Comparison of ENCODE assay signal across 8 mouse cellular contexts in genomic region chr3:82876372-82876739, GRCm38 (mm10). TPM values are rescaled to one million over a fixed set of nuclear protein-coding genes. Genes with fewer than 3 reads are reported as not detected.
DNase-seq lines count a peak whose midpoint lies in the region; ATAC-seq and TF ChIP-seq lines count a peak whose summit lies in the region.

Gene Rbm46, minus strand, starts transcription at chr3:82876483.

- peaks cover 22% of the 10 kb centered on the region for H3K27me3 ChIP-seq in forebrain, embryonic 12.5 days
- H3K27me3 ChIP-seq in heart, embryonic 14.5 days (ENCODE audit: control insufficient read depth, insufficient read depth, low read length), result peaks cover 25% of the 10 kb centered on the region
- peaks cover 25% of the 10 kb centered on the region for H3K27me3 ChIP-seq in kidney, embryonic 16.5 days (ENCODE audit: insufficient read depth, low read length)
- peaks cover 17% of the 10 kb centered on the region for H3K27me3 ChIP-seq in midbrain, embryonic 16.5 days (ENCODE audit: control insufficient read depth, insufficient read depth, low read depth, low read length)
- no peaks in the 10 kb centered on the region for H3K27me3 ChIP-seq in testis, adult 2 months (ENCODE audit: control insufficient read depth, insufficient read depth, low read length)

- H3K4me2 ChIP-seq in forebrain, embryonic 12.5 days, result peak within 1 kb of the TSS; percentile 55
- peak within 1 kb of the TSS; percentile 65 for H3K4me2 ChIP-seq in heart, embryonic 14.5 days (ENCODE audit: low read length)
- peak within 1 kb of the TSS; percentile 51 for H3K4me2 ChIP-seq in kidney, embryonic 16.5 days (replicated peaks; ENCODE audit: low read depth, low read length)
- peak within 1 kb of the TSS; percentile 65 for H3K4me2 ChIP-seq in midbrain, embryonic 16.5 days (ENCODE audit: low read length)

- H3K9ac ChIP-seq in forebrain, embryonic 12.5 days, result no peak within 1 kb of the TSS
- H3K9ac ChIP-seq in heart, embryonic 14.5 days (ENCODE audit: low read length), result peak within 1 kb of the TSS; percentile 38; the same call in 1 of the 2 replicates
- peak within 1 kb of the TSS; percentile 24; the same call in 1 of the 2 replicates for H3K9ac ChIP-seq in kidney, embryonic 16.5 days (replicated peaks; ENCODE audit: low read length)
- H3K9ac ChIP-seq in midbrain, embryonic 16.5 days (ENCODE audit: low read depth, low read length), result 0 out of 2 replicates have a peak within 1 kb of the TSS, but pooled peaks have one; percentile 40

- no peak within 1 kb of the TSS for H3K27ac ChIP-seq in forebrain, embryonic 12.5 days
- H3K27ac ChIP-seq in heart, embryonic 14.5 days (replicated peaks in 1 of 2; ENCODE audit: control insufficient read depth in 1 of 2, insufficient read depth in 1 of 2, low read depth in 2 of 2, low read length in 2 of 2), result no peak within 1 kb of the TSS
- H3K27ac ChIP-seq in kidney, embryonic 16.5 days (ENCODE audit: low read length), result no peak within 1 kb of the TSS
- H3K27ac ChIP-seq in midbrain, embryonic 16.5 days (ENCODE audit: low read length), result no peak within 1 kb of the TSS
- peak within 1 kb of the TSS; percentile 98 for H3K27ac ChIP-seq in testis, adult 2 months (ENCODE audit: control insufficient read depth, insufficient read depth, low read depth, low read length)

- no peak for TF ChIP-seq CTCF in testis, adult 2 months (IDR thresholded peaks at IDR 0.05; ENCODE audit: control insufficient read depth, insufficient read depth, insufficient replicate concordance, low read depth, low read length)

- peaks cover 7% of the 10 kb centered on the region for H3K4me1 ChIP-seq in forebrain, embryonic 12.5 days
- peaks cover 3 to 6% of the 10 kb centered on the region in 2 experiments; a peak in 2 of 4 replicates for H3K4me1 ChIP-seq in heart, embryonic 14.5 days (ENCODE audit: control insufficient read depth in 2 of 2, insufficient read depth in 2 of 2, low read length in 2 of 2)
- H3K4me1 ChIP-seq in kidney, embryonic 16.5 days (ENCODE audit: insufficient read depth, low read length), result 0 out of 2 replicates have a peak, but pooled peaks cover 6% of the 10 kb centered on the region
- H3K4me1 ChIP-seq in midbrain, embryonic 16.5 days (ENCODE audit: control insufficient read depth, insufficient read depth, low read length), result peaks cover 5% of the 10 kb centered on the region; the same call in 1 of the 2 replicates
- peaks cover 2% of the 10 kb centered on the region; the same call in 1 of the 2 replicates for H3K4me1 ChIP-seq in testis, adult 2 months (ENCODE audit: control insufficient read depth, insufficient read depth, low read length)

- peak; percentile 79; the same call in 1 of the 2 replicates for TF ChIP-seq POLR2A in testis, adult 2 months (IDR thresholded peaks at IDR 0.05; ENCODE audit: control insufficient read depth, low read depth, low read length)

- 26% methylated on average over 36 of the region's 36 CpGs for WGBS in forebrain, embryonic 12.5 days
- WGBS in heart, embryonic 14.5 days, result 18% methylated on average over 35 of the region's 36 CpGs
- 21% methylated on average over 32 of the region's 36 CpGs for WGBS in kidney, embryonic 16.5 days
- WGBS in midbrain, embryonic 16.5 days, result 31% methylated on average over 24 of the region's 36 CpGs

- peak within 1 kb of the TSS; percentile 39 for H3K4me3 ChIP-seq in forebrain, embryonic 12.5 days (replicated peaks)
- H3K4me3 ChIP-seq in heart, embryonic 14.5 days (ENCODE audit: control insufficient read depth in 1 of 2, insufficient read depth in 1 of 2, low read depth in 1 of 2, low read length in 2 of 2), result peak within 1 kb of the TSS; percentile 34 to 40
- H3K4me3 ChIP-seq in kidney, embryonic 16.5 days (ENCODE audit: low read length), result peak within 1 kb of the TSS; percentile 40
- peak within 1 kb of the TSS; percentile 47 for H3K4me3 ChIP-seq in midbrain, embryonic 16.5 days (ENCODE audit: low read depth, low read length)
- H3K4me3 ChIP-seq in testis, adult 2 months (ENCODE audit: control insufficient read depth, low read depth, low read length), result peak within 1 kb of the TSS; percentile 95

- peak; percentile 6 for DNase-seq in thymus, postnatal 14 days
- DNase-seq in thymus, postnatal 10 days (ENCODE audit: low spot score in 2 of 2), result no peak
- DNase-seq in liver, result peak; percentile 76

- H3K9me3 ChIP-seq in forebrain, embryonic 12.5 days, result no peaks in the 10 kb centered on the region
- peaks cover 3% of the 10 kb centered on the region; the same call in 1 of the 2 replicates for H3K9me3 ChIP-seq in heart, embryonic 14.5 days (ENCODE audit: control insufficient read depth, low read length)
- H3K9me3 ChIP-seq in kidney, embryonic 16.5 days (ENCODE audit: low read length), result no peaks in the 10 kb centered on the region
- no peaks in the 10 kb centered on the region for H3K9me3 ChIP-seq in midbrain, embryonic 16.5 days (replicated peaks; ENCODE audit: control insufficient read depth, low read length, poor library complexity, severe bottlenecking)

- H3K36me3 ChIP-seq in forebrain, embryonic 12.5 days (replicated peaks), result no peaks in the 10 kb centered on the region
- no peaks in the 10 kb centered on the region for H3K36me3 ChIP-seq in heart, embryonic 14.5 days (ENCODE audit: control insufficient read depth, insufficient read depth, low read length)
- no peaks in the 10 kb centered on the region for H3K36me3 ChIP-seq in kidney, embryonic 16.5 days (ENCODE audit: insufficient read depth, low read length)
- no peaks in the 10 kb centered on the region for H3K36me3 ChIP-seq in midbrain, embryonic 16.5 days (ENCODE audit: control insufficient read depth, insufficient read depth, low read length)
- no peaks in the 10 kb centered on the region; the same call in 1 of the 2 replicates for H3K36me3 ChIP-seq in testis, adult 2 months (ENCODE audit: control insufficient read depth, insufficient read depth, low read length)

- ATAC-seq in forebrain, embryonic 12.5 days (ENCODE audit: low FRiP score), result peak; percentile 94
- peak; percentile 80; the same call in 1 of the 2 replicates for ATAC-seq in heart, embryonic 14.5 days (ENCODE audit: insufficient number of reproducible peaks, insufficient read depth, low FRiP score, low read depth)
- ATAC-seq in kidney, embryonic 16.5 days (ENCODE audit: low FRiP score, low TSS enrichment), result peak; percentile 98
- ATAC-seq in midbrain, embryonic 16.5 days, result peak; percentile 97

RNA-seq across cellular contexts. Expression of gene Rbm46, which starts in this region (rescaled TPM):
- polyA plus RNA-seq in forebrain, embryonic 12.5 days (2016; fragmentation: Nextera tagmentation; extraction: Ambion mirVana), result 1.9 and 2.1 TPM in 2 replicates
- polyA plus RNA-seq in heart, embryonic 14.5 days (2014; fragmentation: Nextera tagmentation; extraction: Ambion mirVana), result 1.7 and 2.0 TPM in 2 replicates
- polyA plus RNA-seq in kidney, embryonic 16.5 days (2015; fragmentation: Nextera tagmentation; extraction: Ambion mirVana), result 2.6 and 3.0 TPM in 2 replicates
- polyA plus RNA-seq in midbrain, embryonic 16.5 days (2015; fragmentation: Nextera tagmentation; extraction: Ambion mirVana), result 1.6 and 2.0 TPM in 2 replicates
- 13.0 and 15.4 TPM in 2 replicates for polyA plus RNA-seq in testis, adult 2 months (2012; rRNA removed)

Comparison
In these comparisons a context has a peak if more than half of its experiments do, and no peak if none do; other contexts are left out.
1. DNase-seq: peak in thymus, postnatal 14 days (single experiment) and liver (single experiment); none in thymus, postnatal 10 days (0 of 2).
2. H3K4me3 ChIP-seq: peak in every context shown above with its lines; median percentile 95 in testis, adult 2 months; 47 in midbrain, embryonic 16.5 days; 40 in kidney, embryonic 16.5 days; 39 in forebrain, embryonic 12.5 days; 37 in heart, embryonic 14.5 days.
3. Peak in every context shown above with its lines, with median percentiles within 50 percentile points of each other: ATAC-seq and H3K4me2 ChIP-seq.